Mouse (Mus musculus) intestine, embryonic 16.5 days (tissue): ENCODE results near the gene Sema3f. TPM values are rescaled to one million over a fixed set of nuclear protein-coding genes. Genes with fewer than 3 reads are reported as not detected.

ENCODE experiments used
- ATAC-seq: fragments of 200-750 bp; cut with Nextera tagmentation; 2 replicates; pipeline ENCODE4 v1.8.0; 2017; ENCODE audit warnings: moderate TSS enrichment, moderate library complexity
- H3K27ac ChIP-seq: fragments of 300-500 bp; sonication (generic); 2 replicates; pipeline ENCODE4 v1.5.1; 2014; ENCODE audit warnings: mild to moderate bottlenecking, low read length
- H3K27me3 ChIP-seq: fragments of 300-500 bp; sonication (generic); replicated peaks from 2 replicates; pipeline ENCODE4 v1.6.1; 2014; ENCODE audit warnings: low read length, control low read depth, mixed read lengths; ENCODE audit not compliant: control insufficient read depth, insufficient read depth
- H3K36me3 ChIP-seq: fragments of 300-500 bp; sonication (generic); 2 replicates; pipeline ENCODE4 v1.6.1; 2014; ENCODE audit warnings: low read length, control low read depth; ENCODE audit not compliant: control insufficient read depth, insufficient read depth
- H3K4me1 ChIP-seq: fragments of 300-500 bp; sonication (generic); 2 replicates; pipeline ENCODE4 v1.6.1; 2014; ENCODE audit warnings: low read length, control low read depth, mixed read lengths; ENCODE audit not compliant: control insufficient read depth, insufficient read depth
- H3K4me2 ChIP-seq: fragments of 300-500 bp; sonication (generic); 2 replicates; pipeline ENCODE4 v1.6.1; 2014; ENCODE audit warnings: low read depth, low read length, control low read depth
- H3K4me3 ChIP-seq: fragments of 300-500 bp; sonication (generic); 2 replicates; pipeline ENCODE4 v1.5.1; 2014; ENCODE audit warnings: mild to moderate bottlenecking, low read length
- H3K9ac ChIP-seq: fragments of 300-500 bp; sonication (generic); 2 replicates; pipeline ENCODE4 v1.6.1; 2014; ENCODE audit warnings: low read depth, low read length
- H3K9me3 ChIP-seq: fragments of 300-500 bp; sonication (generic); 2 replicates; pipeline ENCODE4 v1.6.1; 2016; ENCODE audit warnings: low read length, control low read depth; ENCODE audit not compliant: control insufficient read depth
- WGBS: fragments of 180-500 bp; shearing (Covaris S2); extraction: QIAGEN DNeasy Blood & Tissue Kit; methylation state at CpG from one replicate; pipeline ENCODE4 v1.1.7; 2014; 5-methylcytosine and 5-hydroxymethylcytosine counted together
- polyA plus RNA-seq: library from polyadenylated mRNA; unstranded; fragments of >200 nt; fragmentation: Nextera tagmentation; extraction: Ambion mirVana; gene quantifications from 2 replicates; pipeline ENCODE4 v1.2.1, GENCODE M21; 2015

Sema3f gene
- polyA plus RNA-seq, 1 experiment from 2014 or later, result 5.7 TPM

GRCm38 (mm10) chr9:107718781-107719540 lies 8.7 kb upstream of the Sema3f start:
- Histone ChIP-seq H3K36me3 (no peaks in the 10 kb centered on the region), H3K27ac (no peak overlapping the region), H3K4me2 (no peak overlapping the region), H3K27me3 (no peaks in the 10 kb centered on the region), H3K4me3 (no peak overlapping the region), H3K4me1 (peaks cover 35% of the 10 kb centered on the region), H3K9me3 (no peaks in the 10 kb centered on the region), H3K9ac (no peak overlapping the region)
- WGBS, result 82% methylated on average over 10 of the region's 10 CpGs
- no peak for ATAC-seq

DNA sequence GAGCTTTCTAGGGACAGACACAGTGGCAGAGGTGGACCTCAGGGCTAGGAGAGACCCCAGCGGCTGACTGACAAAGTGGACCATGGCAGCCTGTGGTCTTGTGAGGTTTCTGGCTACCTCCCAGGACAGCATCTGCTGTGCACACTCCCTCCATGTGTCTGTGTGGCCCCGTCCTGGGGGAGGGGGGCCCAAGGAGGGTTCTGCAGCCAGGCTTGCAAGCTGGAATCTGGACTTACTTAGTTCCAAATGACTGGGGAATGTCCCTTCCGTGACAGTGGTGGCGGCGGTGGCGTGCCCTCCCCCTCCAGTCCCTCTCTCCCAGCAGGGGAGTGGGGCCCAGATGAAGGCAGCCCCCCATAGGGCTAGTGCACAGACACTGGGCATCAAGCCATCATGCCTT lies 6.7 kb upstream of the Sema3f start:
- no peak overlapping the region for H3K4me2 ChIP-seq
- peak overlapping the region; percentile 20 for H3K27ac ChIP-seq
- no peak overlapping the region for H3K9ac ChIP-seq
- H3K27me3 ChIP-seq, result no peaks in the 10 kb centered on the region
- WGBS, result 40% methylated on average over 6 of the region's 6 CpGs
- H3K4me1 ChIP-seq, result peaks cover 27% of the 10 kb centered on the region
- H3K4me3 ChIP-seq, result no peak overlapping the region
- ATAC-seq, result peak; percentile 47; the same call in 1 of the 2 replicates
- H3K9me3 ChIP-seq, result no peaks in the 10 kb centered on the region
- no peaks in the 10 kb centered on the region for H3K36me3 ChIP-seq

DNA sequence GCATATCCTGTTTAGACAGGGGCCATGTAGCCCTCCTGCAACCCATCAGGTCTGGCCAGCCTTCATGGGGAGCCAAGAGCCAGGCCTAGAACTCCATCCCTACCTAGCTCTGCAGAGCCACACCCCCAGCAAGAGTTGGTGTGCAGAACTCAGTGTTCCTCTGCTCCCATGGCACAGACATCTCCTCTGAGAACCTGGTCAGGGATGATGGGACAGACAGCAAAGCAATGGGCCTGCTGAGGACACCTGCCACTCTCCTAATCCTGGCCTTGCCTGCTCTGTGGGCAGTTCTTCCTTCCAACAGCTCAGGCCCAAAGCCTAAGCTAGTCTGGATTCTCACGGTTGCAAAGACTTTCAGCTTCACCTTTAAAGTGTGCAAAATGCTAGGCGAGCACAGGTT lies 5.4 kb upstream of the Sema3f start:
- Histone ChIP-seq H3K36me3 (no peaks in the 10 kb centered on the region), H3K4me3 (no peak overlapping the region), H3K4me2 (no peak overlapping the region), H3K9ac (no peak overlapping the region), H3K9me3 (no peaks in the 10 kb centered on the region), H3K27ac (no peak overlapping the region), H3K27me3 (no peaks in the 10 kb centered on the region), H3K4me1 (peaks cover 28% of the 10 kb centered on the region)
- WGBS, result 82% methylated on average over 2 of the region's 2 CpGs
- ATAC-seq, result no peak

GRCm38 (mm10) chr9:107714221-107714952 lies 4.1 kb upstream of the Sema3f start:
- Histone ChIP-seq H3K9me3 (no peaks in the 10 kb centered on the region), H3K9ac (0 out of 2 replicates have a peak overlapping the region, but pooled peaks have one; percentile 8), H3K36me3 (no peaks in the 10 kb centered on the region), H3K4me1 (peaks cover 30% of the 10 kb centered on the region), H3K4me3 (no peak overlapping the region), H3K27ac (peak overlapping the region; percentile 47), H3K4me2 (no peak overlapping the region), H3K27me3 (no peaks in the 10 kb centered on the region)
- 22% methylated on average over 12 of the region's 12 CpGs for WGBS
- peak; percentile 12; the same call in 1 of the 2 replicates for ATAC-seq

DNA sequence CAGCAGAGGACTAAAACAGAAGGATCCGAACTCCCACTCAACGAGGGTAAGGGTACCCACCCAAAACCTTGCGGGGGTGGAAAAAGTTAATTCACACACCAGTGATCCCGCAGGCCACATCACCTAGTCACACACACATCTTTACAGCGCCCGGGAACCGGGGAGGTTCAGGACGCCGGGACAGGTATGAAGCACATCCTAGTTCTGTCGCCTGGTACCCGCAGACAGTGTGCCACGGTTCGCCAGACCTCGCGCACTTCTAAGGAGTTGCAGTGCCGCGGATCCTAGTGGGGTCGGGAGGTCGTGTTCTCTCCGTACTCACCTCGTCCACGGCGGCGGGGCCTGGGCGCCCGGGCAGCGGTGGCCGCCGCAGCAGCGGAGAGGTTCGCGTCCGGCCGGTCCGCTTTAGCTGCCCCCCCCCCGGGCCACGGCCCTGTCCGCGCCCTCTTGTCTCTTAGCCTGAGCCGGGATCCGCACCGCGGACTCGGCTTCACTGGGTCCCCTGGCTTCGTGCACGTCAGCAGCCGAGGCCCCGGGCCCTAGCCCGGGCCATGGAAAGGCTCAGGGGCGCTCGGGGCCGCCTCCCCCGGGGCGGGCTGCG lies 1.1 kb downstream of the Sema3f start:
- peaks cover 55% of the 10 kb centered on the region for H3K4me1 ChIP-seq
- H3K9me3 ChIP-seq, result no peaks in the 10 kb centered on the region
- H3K4me3 ChIP-seq, result peak overlapping the region; percentile 77
- no peaks in the 10 kb centered on the region for H3K27me3 ChIP-seq
- peak overlapping the region; percentile 97 for H3K4me2 ChIP-seq
- no peaks in the 10 kb centered on the region for H3K36me3 ChIP-seq
- H3K9ac ChIP-seq, result peak overlapping the region; percentile 87
- peak overlapping the region; percentile 87 for H3K27ac ChIP-seq
- peak; percentile 8; the same call in 1 of the 2 replicates for ATAC-seq
- WGBS, result under 1% methylated on average over 52 of the region's 55 CpGs

DNA sequence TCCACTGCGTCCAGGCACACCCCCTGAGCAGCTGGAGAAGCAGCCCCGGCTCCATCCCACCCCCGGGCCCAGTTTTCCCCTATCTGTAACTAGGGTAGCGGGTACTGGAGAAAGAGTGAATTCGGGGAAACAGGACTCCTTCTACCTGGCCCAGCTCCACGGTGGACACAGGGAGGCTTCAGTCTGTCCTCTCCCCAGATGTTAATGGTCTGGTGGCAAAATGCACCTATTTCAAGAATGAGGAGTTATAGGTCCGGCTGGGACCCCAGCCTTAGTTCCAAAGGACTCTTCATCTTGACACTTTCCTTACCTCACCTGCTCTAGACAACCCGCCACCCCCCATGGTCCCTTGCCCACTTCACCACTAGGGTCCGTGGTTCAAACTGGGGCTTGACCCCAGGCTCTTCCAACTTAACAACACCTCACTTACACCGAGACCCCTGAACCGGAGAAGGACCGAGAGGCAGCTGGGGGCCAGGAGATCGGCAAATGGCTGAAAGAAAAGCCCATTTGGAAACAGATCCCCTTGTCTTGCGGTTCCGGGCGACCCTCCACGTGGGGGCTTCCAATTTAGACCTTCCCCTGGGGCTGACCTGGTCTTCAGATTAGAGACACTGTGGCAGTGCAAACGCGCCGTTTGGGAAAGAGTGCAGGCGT lies 1.7 kb downstream of the Sema3f start:
- peak overlapping the region; percentile 97 for H3K4me2 ChIP-seq
- ATAC-seq, result no peak
- peaks cover 55% of the 10 kb centered on the region for H3K4me1 ChIP-seq
- no peaks in the 10 kb centered on the region for H3K36me3 ChIP-seq
- 7% methylated on average over 21 of the region's 21 CpGs for WGBS
- no peaks in the 10 kb centered on the region for H3K27me3 ChIP-seq
- peak overlapping the region; percentile 78 for H3K27ac ChIP-seq
- no peaks in the 10 kb centered on the region for H3K9me3 ChIP-seq
- peak overlapping the region; percentile 87 for H3K9ac ChIP-seq
- H3K4me3 ChIP-seq, result peak overlapping the region; percentile 77

- H3K4me1 ChIP-seq, result peaks cover 58% of the 10 kb centered on the region
- 4% methylated on average over 17 of the region's 17 CpGs for WGBS
- peak overlapping the region; percentile 78 for H3K27ac ChIP-seq
- peak overlapping the region; percentile 87 for H3K9ac ChIP-seq
- H3K36me3 ChIP-seq, result no peaks in the 10 kb centered on the region
- peak overlapping the region; percentile 77 for H3K4me3 ChIP-seq
- ATAC-seq, result no peak
- H3K4me2 ChIP-seq, result peak overlapping the region; percentile 97
- no peaks in the 10 kb centered on the region for H3K9me3 ChIP-seq
- no peaks in the 10 kb centered on the region for H3K27me3 ChIP-seq
Observed at GRCm38 (mm10) chr9:107707701-107708438, 2.4 kb downstream of the Sema3f start.

DNA sequence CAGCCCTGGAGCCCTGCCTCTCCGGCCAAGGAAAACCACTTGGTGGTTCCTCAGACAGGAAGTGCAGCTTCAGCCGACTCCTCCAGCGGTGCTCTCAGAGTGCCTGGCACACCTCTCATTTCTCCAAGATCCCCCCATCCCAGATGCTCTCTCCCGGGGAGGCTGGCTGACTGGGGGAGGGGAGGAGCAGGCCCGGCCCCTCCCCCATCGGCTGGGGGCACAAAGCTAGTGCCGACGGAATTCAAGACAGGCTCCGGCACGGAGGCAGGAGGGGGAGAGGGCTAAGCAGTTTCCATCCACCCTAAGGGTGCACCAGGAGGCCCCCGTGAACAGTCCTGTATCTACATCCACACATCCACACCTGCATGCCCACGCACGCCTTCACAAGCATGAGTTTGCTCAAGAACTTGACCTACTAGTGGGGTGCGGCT lies 3.5 kb downstream of the Sema3f start:
- Histone ChIP-seq H3K9ac (peak overlapping the region; percentile 87), H3K4me1 (peaks cover 67% of the 10 kb centered on the region), H3K4me3 (peak overlapping the region; percentile 77), H3K27me3 (no peaks in the 10 kb centered on the region), H3K27ac (peak overlapping the region; percentile 24; the same call in 1 of the 2 replicates), H3K9me3 (no peaks in the 10 kb centered on the region), H3K36me3 (no peaks in the 10 kb centered on the region), H3K4me2 (peak overlapping the region; percentile 97)
- WGBS, result 7% methylated on average over 14 of the region's 14 CpGs
- ATAC-seq, result no peak
